Mouse (Mus musculus) spleen, adult 18-20 months (tissue): Measurements from ENCODE around the gene Slc27a4.

ENCODE experiments used
- DNase-seq, 2 experiments: peaks; one replicate each; pipeline ENCODE4 v3.0.0; 2022; ENCODE audit warnings: mixed read lengths in 2 of 2

The Slc27a4 gene

DNA sequence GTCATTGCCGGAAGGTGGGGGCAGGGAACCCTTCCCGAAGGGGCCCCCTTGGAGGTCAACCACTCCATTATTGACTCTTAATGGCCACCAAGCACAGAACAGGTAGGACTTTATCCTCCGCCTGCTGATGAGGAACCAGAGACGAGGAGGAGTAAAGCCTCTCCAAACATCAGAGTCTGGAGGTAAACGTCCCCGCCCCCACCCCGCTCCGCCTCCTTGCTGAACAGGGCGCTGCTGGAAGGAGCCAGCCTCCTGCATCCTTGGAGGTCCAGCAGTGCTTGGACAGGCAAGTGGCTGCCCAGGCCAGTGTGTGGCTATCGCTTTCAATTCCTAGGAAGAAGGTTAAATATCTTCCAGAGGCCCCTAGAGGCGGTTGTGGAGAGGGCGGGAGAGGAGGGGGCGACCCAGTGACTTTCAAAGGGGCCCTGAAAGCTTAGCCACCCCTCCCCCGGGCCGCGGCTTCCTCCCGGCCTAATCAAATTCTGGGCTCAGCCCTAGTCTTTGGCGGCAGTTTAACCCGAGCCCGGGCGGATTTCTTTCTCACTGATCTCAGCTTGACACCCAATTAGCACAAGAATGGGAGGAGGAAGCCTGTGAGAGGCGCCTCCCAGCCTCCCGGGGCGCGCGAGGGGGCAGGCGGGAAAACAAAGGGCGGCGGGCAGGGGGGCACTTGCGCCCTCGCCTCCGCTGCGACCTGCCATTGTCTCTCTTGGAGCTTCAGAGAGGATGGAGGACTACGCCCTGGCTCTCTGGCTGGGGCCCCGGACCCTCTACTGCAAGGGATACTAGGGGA is 17.8 kb downstream of the Slc27a4 start, which contains the start of gene Urm1:
Gene Urm1 (plus strand): TSS at position 51 of the 793 bp plus-strand sequence.
- peak; percentile 45 to 59 for DNase-seq

DNA sequence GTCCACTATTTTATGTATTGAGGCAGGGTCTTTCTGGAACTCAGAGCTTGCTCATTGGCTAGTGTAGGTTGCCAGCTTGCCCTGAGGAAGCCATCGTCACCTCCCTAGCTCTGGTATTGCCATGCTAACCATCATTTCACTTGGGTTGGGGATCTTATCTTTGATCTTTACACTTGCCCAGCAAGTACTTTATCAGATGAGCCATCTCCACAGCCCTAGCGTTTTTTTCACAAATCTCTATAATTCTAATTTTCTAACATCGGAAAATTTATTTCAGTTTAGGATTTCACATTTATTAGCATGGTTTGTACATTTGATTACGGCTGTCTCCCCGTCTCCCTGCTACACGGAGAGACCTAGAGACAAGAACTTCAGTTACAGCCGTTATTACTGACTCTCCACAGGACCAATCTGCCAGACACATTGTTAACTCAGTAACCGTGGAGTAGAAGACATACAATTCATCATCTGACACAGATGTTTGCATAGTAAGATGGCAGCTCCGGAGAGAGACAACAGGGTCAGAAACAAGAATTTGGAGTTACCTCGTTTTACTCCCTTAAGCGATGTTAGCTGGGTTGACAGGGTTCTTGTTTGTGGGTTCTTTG is 24.0 kb downstream of the Slc27a4 start:
- no peak for DNase-seq

DNA sequence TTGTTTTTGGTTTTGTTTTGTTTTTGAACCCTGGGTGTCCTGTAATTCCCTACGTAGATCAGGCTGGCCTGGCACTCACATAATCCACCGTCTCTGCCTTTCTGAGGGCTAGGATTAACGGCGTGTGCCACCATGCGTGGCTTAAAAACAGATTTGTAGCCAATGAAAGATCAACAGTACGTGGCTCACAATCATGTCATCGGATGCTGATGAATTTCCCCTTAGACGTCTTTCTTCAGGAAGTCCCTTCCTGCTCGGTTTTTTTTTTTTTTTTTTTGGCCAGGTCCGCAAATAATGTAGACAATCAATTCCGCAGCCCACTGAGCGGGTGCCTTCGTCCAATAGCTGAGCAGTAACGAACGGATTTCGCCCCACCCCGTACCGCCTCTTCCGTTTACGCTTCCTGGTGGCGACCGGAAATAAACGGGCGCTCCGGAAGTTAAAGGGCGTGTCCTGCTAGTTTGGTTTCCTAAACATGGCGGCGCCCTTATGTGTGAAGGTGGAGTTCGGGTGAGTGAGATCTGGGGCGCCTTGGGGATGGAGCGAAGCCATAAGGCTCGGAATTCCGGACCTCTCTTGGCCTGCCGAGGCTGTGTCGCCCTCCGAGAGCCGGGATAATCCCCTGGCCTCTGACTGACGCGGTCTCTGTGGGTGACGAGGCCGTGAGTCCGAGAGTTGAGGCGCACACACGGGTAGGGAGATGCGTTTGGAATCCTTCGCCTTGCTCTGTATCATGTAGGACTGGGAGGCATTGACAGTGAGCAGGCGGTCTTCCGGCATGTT is 24.7 kb downstream of the Slc27a4 start:
- DNase-seq = peak; percentile 89

DNA sequence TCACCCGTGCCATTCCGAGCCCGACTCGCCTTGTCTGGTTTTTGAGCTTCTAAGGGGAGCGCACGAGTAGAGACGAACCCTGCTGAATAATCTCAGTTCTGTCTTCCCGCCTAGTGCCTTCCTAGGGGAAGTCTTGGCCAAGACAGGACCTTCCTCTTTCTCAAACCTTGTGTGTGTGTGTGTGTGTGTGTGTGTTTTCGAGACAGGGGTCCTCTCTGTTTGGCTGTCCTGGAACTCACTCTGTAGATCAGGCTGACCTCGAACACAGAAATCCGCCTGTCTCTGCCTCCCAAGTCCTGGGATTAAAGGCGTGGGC is 25.2 kb downstream of the Slc27a4 start:
- DNase-seq = no peak

DNA sequence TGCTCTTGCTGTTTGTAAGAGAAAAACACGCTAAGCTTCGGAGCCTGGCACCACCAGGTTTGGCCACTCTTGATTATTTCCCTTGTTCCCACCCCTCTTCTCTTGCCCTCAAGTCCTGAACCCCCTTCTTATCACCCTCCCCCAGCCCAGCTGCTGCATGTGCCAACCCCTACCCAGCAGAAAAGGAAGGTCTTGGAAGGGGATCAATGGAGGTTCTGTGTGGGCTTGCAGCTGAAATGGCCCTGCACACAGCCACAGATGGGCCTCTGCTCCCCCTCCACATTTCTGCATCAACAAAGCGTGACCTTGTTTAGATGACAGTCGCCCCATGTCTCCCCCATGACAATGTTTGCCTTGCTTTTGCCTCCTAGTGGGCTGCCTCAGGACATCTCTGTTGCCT is 28.7 kb downstream of the Slc27a4 start:
- DNase-seq = no peak

DNA sequence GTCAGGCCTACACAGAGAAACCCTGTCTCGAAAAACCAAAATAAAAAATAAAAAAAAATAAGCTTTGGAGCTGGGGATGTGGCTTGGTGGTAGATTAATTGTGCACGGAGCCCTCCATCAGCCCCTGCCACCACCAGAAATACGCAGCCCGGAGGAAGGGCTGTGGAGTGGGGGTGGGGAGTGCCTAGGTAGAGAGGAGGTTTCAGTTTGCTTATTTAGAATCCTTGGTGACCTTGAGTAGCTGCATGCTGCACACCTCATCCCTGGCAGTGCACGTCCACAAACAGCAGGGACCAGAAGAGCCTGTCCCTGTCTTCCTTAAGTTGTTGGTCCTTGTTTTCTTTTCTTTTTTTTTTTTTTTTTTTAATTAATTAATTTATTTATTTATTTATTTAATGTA is 31.4 kb downstream of the Slc27a4 start:
- no peak for DNase-seq

DNA sequence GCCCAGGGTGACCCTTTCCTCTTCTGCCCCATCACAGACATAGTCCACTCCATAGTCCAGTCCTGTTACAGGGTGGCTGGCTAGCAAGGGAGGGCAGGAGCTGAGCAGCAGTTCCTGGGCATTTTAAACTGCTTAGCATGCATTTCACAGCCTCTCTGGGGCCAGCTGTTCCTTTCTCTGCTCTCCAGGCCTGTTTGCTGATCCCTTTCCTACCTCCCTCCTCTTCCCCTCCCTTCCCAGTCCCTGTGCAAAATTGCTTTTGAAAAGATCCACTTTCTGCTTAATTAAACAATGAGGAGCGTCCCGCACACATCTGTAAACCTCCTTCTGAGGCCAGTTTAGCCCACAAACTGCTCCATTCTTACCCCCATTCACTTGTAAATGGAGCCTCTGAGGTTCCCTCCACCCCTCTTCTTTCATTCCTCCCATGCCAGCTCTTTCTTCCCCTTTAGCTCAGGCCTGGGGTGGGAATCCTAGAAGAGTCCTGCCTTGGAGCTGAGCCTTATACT is 33.0 kb downstream of the Slc27a4 start:
- DNase-seq = no peak

DNA sequence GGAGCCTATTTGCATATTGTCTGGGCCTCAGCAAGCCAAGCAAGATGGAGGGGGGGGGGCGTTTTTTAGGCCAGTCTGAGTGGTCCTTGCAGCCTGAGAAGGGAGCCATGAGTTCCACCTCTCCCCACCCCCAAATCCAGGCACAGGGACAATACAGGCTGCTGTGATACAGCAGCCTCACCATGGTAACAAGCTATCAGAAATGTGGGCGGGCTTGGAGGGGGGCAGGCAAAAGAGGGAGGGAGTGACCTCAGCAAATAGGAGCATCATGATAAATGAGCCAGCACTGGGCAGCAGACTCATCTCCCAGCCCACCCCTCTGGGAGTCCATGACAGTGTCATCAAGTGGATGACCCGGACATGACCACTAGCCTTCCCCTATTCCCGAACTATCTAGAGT is 37.0 kb downstream of the Slc27a4 start:
- no peak for DNase-seq

DNA sequence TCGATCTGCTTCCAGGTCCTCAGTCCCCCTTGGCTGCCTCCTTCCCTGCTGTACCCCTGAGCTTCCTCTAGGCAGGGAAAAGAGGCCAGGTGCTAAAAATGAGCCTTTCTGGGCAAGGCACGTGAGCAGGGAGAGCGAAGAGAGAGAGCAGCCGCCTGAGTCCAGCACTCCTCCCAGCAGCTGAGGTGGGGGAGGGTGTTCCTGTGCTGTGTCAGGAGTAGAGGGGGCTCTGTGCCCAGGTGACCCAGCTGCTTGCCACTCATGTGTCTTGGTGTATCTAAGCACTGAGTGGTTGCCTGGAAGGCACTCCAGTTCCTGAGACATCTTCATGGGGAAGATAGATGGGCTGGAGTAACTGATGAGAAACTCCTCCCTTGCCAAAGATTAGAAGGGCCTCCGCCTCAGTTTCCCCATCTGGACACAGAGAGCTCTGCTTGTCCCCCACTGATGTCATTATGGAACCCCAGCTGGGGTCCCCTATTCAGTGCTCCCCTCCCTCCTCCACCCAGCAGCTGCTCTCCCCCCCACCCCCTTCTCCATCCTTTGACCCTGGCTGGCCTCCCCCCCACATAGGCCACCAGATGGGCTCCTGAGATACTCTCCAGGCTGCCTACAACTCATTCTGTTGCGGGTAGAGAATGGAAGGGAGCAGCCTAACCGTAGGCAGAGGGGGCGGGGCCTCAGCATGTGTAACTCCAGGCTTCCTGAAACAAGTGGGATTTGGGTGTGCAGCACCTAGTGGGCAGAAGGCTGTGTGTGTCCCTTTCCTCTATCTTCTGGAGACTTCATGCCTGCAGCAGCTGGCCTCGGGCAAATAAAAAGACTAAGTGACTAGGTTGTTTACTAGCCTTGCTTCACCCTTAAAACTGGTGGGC is 41.0 kb downstream of the Slc27a4 start:
- no peak for DNase-seq

DNA sequence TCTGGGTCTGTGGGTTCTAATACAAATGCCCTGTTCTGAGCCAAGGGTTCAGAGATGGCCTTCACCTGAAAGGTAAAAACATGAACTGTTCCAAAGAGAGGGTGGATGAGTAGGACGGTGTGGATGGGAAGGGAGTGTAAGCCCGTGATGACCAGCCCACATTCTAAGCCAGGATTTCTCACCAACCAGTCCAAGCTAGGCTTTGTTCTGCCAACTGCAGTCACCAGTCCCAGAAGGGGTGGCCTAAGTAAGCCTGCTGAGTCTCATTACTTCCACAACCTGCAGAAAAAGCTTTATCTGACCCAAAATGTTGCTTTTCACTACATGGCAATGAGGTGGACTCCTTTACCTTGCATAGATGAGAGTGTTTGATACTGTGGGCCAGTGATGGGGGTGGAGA is 41.7 kb downstream of the Slc27a4 start:
- no peak for DNase-seq

DNA sequence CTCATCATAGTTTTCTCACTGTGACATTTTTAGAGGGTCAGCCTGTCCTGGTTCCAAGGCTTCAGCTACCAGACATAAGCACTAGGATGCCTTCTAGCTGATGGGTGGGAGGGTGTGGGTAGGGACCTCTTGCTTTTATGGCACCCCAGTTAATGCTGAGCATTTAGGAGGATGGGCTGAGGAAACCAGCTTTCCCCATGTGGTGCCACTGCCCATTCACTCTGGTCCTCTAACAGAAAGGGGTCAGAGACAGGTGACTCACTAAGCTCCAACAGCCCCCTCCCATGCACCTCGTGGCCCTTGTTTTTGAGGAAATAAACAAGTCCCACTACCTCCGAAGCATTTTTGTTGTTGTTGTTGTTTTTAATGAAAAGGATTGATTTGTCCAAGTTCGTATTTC is 42.2 kb downstream of the Slc27a4 start:
- DNase-seq = no peak

DNA sequence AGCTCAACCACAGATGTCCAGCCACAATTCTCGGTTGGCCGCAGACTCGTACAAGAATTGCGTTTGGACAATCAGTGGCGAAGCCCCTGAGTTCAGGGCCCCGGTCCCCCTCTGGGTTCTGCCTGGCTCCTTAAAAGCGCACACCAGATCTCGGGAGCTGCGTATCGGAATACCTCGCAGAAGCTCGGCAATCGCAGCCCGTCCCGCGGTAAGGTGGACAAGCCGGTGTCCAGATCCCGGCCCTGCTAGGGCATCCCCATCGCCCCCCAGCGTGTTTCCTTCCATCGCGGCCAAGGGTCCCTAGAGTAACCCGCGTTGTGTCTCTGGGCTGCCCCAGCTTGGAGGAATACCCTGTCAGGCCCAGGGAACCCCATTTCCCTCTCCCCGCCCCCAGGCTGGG is 43.2 kb downstream of the Slc27a4 start:
- no peak for DNase-seq

DNA sequence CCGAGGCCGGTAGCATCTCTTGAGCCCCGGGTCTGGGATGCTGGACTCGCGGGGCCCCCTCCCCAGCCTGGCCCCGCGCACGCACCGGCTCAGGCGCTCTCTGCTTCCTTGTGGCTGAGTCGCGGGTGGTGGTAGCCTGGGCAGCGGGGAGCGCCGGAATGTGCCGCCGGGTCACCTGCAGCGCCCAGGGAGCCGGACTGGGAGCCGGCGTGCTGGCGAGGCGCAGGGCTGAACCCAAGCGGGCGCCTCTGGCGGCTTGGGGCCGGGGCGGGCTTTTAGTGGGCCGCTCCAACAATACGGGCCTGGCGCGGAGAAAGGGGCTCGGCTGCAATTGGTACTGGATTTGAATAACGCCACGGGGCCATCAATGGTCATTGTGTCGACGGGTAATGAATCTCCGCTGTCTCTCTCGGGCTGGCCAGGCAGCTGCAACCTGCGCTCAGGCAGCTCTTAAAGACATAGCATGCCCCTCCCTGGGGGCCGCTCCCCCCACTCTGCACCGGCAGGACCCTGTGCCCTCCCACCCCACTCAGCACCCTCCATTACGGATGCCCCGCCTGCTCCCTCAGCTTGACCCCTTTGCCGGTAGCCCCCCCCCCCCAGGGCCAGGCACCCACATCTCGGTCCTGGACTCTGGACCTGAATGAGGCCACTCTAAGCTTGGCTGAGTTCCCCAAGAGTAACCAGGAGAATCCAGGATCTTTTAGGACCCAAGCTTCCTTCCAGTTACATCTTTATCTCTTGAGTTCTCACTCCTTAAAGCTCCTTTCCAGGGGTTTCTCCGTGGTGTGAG is 43.8 kb downstream of the Slc27a4 start:
- no peak for DNase-seq

DNA sequence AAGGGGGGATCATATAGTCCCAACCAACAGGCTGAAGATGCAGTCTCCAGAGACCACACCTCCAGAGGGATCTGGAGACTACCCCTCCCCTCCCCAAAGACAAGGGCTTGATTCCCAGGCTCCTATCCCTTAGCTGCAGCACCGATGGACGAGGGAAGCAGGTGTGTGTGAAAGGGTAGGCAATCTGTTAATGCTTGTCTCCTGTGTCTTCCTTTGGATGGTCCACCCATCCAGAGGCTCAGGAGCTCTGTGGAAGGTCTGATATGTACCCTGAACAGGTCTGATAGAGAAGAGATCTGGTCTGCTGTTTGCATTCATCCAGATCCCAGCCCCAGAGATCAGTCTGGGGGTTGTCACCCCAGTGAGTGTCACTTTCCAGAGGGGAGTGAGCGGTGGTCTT is 44.5 kb downstream of the Slc27a4 start:
- no peak for DNase-seq

DNA sequence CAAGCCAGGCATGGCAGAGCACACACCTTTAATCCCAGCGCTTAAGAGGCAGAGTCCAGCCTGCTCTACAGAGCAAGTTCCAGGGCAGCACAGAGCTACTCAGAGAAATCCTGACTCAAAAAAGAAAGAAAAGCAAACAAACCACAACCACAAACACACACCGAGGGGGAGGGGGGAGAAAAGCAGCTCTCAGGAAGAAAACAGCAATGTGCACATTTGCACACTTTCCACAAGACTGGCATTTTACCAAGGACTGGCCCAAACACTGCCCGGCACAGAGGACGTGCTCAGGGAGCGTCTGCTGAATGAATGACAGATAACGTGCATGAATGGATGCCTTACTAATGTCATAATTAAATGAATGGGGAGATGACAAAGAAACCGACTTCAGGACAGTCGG is 46.6 kb downstream of the Slc27a4 start:
- DNase-seq = no peak

DNA sequence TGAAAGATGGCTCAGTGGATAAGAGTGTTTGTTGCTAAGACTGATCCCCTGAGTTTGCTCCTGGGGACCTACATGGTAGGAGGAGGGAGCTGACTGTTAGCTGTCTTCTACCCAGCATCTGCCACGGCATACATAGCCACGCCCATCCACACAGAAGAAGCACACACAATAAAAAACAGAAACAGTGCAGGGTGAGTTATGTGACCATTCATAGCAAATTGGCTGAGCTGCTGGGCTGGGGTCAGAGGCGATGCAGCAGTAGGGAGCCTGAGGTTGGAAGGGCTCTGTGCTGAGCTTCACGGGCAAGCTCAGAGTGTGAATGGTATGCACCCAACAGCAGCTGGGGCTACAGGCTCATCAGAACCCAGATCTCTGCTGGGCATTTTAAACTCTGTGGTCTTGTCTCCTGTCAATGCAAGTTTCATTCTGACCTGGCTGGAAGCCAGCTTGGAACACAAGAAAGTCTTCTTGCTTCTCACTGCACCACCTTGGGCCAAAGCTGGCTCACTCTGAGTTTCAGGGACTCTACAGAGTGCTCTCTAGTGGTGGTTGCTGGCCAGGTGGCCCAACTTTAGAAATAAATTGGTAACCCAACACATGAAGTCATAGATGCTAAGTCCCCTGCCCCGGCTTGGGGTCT is 47.5 kb downstream of the Slc27a4 start:
- DNase-seq = no peak

DNA sequence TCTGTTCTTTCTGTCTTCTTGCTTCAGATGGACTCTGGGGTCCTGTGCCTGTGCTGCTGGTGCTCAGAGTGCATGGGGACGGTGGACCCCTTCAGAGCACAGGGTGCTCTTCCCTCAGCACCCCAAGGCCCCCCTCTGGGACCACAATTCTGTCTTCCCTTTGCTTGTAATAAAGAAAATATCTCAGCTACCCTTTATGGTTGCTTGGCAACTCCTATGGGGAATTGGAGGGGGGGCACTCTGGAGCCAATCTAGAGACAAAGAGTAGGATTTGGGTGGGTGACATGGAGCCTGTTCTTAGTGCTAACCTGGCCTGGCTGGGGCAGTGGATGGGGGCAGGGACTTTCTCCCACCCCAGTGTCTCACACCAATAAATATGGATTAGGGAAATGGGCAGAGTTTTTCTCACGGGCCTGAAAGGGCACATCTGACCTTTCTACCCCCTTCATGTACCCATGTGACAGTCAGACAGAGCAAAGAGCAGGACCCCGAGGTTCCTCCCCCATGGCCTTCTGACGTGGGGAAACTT is 50.6 kb downstream of the Slc27a4 start:
- DNase-seq = no peak

DNA sequence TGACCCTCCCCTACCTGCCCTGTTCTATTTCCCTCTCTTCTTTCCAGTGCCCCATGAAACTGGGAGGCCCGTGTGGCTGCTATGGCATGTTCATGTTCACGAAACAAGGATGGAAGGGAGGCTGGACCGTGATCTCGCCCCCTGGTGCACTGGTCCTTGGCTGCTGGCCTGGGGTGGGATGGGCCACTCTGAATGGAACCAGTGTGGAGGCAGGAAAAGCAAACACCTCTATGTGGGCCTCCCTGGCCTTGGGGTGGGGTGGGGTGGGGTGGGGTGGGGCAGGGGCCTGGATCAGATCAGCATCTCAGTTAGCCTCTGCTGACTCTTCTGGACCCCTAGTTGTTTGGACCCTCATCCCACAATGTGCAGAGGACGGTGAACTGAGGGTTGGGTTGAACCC is 51.3 kb downstream of the Slc27a4 start:
- no peak for DNase-seq

DNA sequence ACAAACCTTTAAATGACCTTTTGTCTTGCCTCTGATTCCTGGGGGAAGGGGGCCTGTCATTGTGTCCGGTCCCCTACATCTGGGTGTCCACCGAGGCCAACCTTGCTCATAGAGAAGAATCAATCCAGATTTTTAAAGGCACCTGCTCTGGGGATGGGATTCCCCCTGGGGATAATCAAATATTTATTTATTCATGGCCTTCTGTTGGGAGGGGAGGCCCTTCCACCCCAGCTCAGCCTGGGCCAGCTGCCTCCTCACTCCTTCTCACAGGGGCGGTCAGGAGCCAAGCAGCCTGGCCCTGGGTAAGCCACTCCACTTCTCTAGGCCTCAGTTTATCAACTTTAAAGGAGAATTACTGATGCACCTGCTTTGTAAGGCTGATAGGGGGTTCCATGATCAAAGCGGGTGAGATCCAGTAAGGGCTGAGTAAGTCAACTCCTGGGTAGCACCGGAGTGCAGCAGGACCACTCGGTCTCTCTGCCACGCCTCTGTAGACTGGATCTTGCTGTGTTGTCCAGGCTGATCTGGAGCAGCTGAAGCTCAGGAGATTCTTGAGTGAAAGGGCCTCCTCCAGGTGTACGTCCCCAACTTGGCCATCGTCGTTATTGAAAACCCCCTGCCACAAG is 53.3 kb downstream of the Slc27a4 start:
- no peak for DNase-seq

DNA sequence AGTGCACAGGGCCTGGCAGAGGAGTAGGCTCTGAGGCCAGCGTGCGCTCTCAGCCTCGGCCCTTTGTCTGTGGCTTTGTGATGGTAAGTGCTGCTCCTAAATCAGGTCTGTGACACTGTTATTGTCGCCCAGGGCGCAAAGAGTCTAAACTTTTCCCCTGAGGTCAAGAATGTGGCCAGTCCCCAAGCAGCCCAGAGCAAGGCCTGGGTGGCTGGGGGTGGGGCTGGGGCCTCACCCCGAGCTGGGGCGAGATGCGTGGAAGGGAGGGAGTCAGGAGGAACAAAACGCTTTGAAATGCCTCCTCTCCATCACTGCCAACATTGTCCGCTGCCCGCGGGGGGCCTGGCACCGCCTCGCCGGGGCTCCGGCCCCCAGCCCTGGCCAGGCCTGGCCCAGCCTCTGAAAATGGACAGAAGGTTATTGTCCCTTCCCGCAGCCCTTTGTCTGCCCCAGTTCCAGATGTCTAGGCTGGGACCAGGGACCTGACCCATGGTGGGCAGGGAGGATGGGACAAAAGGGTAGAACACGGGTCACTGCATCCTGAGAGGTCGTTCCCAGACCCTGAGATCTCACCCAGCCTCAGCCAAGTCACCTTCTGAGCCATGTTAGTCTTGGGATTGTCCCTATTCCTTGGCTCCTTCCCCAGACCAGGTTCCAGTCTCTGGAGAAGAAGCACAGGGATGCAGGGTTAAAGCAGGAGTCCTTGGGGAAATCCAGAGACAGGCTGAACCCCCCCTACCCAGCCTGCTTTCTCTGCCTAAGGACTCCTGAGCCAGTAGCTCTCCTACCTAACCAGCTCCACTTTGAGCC is 54.2 kb downstream of the Slc27a4 start:
- DNase-seq = no peak
